Mouse (Mus musculus) spleen, postnatal 0 days (tissue): ENCODE measurements around the gene Dhx29. TPM values are rescaled to one million over a fixed set of nuclear protein-coding genes. Genes with fewer than 3 reads are reported as not detected.

Source experiments
- polyA plus RNA-seq: library from polyadenylated mRNA; unstranded; fragments of >200 nt; fragmentation: Nextera tagmentation; extraction: Ambion mirVana; gene quantifications from 2 replicates; pipeline ENCODE4 v1.2.1, GENCODE M21; 2015

Dhx29 gene
- polyA plus RNA-seq: 9.4 and 10.3 TPM in 2 replicates

GRCm38 (mm10) chr13:112927287-112928001, at the start of gene Dhx29, which contains the start of gene Mtrex:
TSS of gene Dhx29 (plus strand) at chr13:112927454.
TSS of gene Mtrex (minus strand) at chr13:112927398.

GRCm38 (mm10) chr13:112987532-112987943, 60.3 kb downstream of the Dhx29 start, which contains the start of gene Ccno:
TSS of gene Ccno (plus strand) at chr13:112987802.

GRCm38 (mm10) chr13:112993531-112994152, 66.4 kb downstream of the Dhx29 start, which contains the start of gene Mcidas:
TSS of gene Mcidas (plus strand) at chr13:112993845.

Other genes with a start within 250 kb of the Dhx29 start
- gene Plpp1, start 126.7 kb upstream of the Dhx29 start, polyA plus RNA-seq: 70.8 and 71.0 TPM in 2 replicates
- 31.6 and 32.4 TPM in 2 replicates for gene Mtrex, start 56 bp upstream of the Dhx29 start, polyA plus RNA-seq
- gene Ccno, start 60.3 kb downstream of the Dhx29 start, polyA plus RNA-seq: 0.89 and 1.3 TPM in 2 replicates
- not detected in 2 replicates for gene Mcidas, start 66.4 kb downstream of the Dhx29 start, polyA plus RNA-seq
- not detected in 2 replicates for gene Cdc20b, start 107.7 kb downstream of the Dhx29 start, polyA plus RNA-seq
- gene Gpx8, start 119.0 kb downstream of the Dhx29 start, polyA plus RNA-seq: 30.9 and 34.9 TPM in 2 replicates
- 23.1 and 38.7 TPM in 2 replicates for gene Gzma, start 173.5 kb downstream of the Dhx29 start, polyA plus RNA-seq